Mouse (Mus musculus) lung, postnatal 4 days (tissue): ENCODE measurements around the gene 9330182L06Rik.

Experiments
- DNase-seq, 2 experiments: peaks; one replicate each; pipeline ENCODE4 v3.0.0; 2021

The 9330182L06Rik gene

GRCm38 (mm10) chr5:9364937-9365336 lies 99.0 kb downstream of the 9330182L06Rik start:
- DNase-seq: no peak

- no peak for DNase-seq
Observed at GRCm38 (mm10) chr5:9367920-9368692, 102.2 kb downstream of the 9330182L06Rik start.

- DNase-seq: no peak
Observed at GRCm38 (mm10) chr5:9371127-9371526, 105.2 kb downstream of the 9330182L06Rik start.

- DNase-seq: no peak
Observed at GRCm38 (mm10) chr5:9373341-9373740, 107.4 kb downstream of the 9330182L06Rik start.

- DNase-seq: no peak
Observed at GRCm38 (mm10) chr5:9389968-9390367, 124.0 kb downstream of the 9330182L06Rik start.

- DNase-seq: no peak
Observed at GRCm38 (mm10) chr5:9391858-9392393, 126.0 kb downstream of the 9330182L06Rik start.

- no peak for DNase-seq
Observed at GRCm38 (mm10) chr5:9417098-9417497, 151.2 kb downstream of the 9330182L06Rik start.

- no peak for DNase-seq
Observed at GRCm38 (mm10) chr5:9417802-9418201, 151.9 kb downstream of the 9330182L06Rik start.

- DNase-seq: no peak
Observed at GRCm38 (mm10) chr5:9419964-9420363, 154.0 kb downstream of the 9330182L06Rik start.

GRCm38 (mm10) chr5:9424464-9424863 lies 158.5 kb downstream of the 9330182L06Rik start:
- DNase-seq: no peak

- no peak for DNase-seq
Observed at GRCm38 (mm10) chr5:9427165-9427564, 161.2 kb downstream of the 9330182L06Rik start.

- peak in 1 of 2 experiments; percentile 28 for DNase-seq
Observed at GRCm38 (mm10) chr5:9427581-9428241, 161.8 kb downstream of the 9330182L06Rik start.

GRCm38 (mm10) chr5:9428728-9429127 lies 162.8 kb downstream of the 9330182L06Rik start:
- DNase-seq: no peak

- DNase-seq: no peak
Observed at GRCm38 (mm10) chr5:9446146-9446545, 180.2 kb downstream of the 9330182L06Rik start.

GRCm38 (mm10) chr5:9448931-9449330 lies 183.0 kb downstream of the 9330182L06Rik start:
- no peak for DNase-seq

GRCm38 (mm10) chr5:9449570-9449969 lies 183.7 kb downstream of the 9330182L06Rik start:
- no peak for DNase-seq

GRCm38 (mm10) chr5:9453298-9453697 lies 187.4 kb downstream of the 9330182L06Rik start:
- DNase-seq: no peak

GRCm38 (mm10) chr5:9477587-9477986 lies 211.7 kb downstream of the 9330182L06Rik start:
- no peak for DNase-seq

- no peak for DNase-seq
Observed at GRCm38 (mm10) chr5:9495456-9495855, 229.5 kb downstream of the 9330182L06Rik start.

- no peak for DNase-seq
Observed at GRCm38 (mm10) chr5:9497235-9497634, 231.3 kb downstream of the 9330182L06Rik start.

- no peak for DNase-seq
Observed at GRCm38 (mm10) chr5:9511027-9511426, 245.1 kb downstream of the 9330182L06Rik start.

GRCm38 (mm10) chr5:9525507-9525906 lies 259.6 kb downstream of the 9330182L06Rik start:
- DNase-seq: no peak
